Mouse (Mus musculus) cerebellum, adult 9-11 months (tissue): ENCODE data around the gene Ankrd11.
A peak's percentile ranks its signal among the peaks of the same experiment; 100 is the strongest.

Experiments used
- DNase-seq: peaks from one replicate; pipeline ENCODE4 v3.0.0; 2022

Ankrd11 gene

GRCm38 (mm10) chr8:122836696-122837095 lies 205.4 kb downstream of the Ankrd11 start:
- no peak for DNase-seq

GRCm38 (mm10) chr8:122836199-122836598 lies 205.9 kb downstream of the Ankrd11 start:
- no peak for DNase-seq

GRCm38 (mm10) chr8:122834971-122835370 lies 207.1 kb downstream of the Ankrd11 start:
- peak; percentile 88 for DNase-seq

GRCm38 (mm10) chr8:122834416-122834815 lies 207.7 kb downstream of the Ankrd11 start:
- no peak for DNase-seq
